Mouse (Mus musculus): ENCODE measurements around the gene Nfia.

The Nfia gene

GRCm38 (mm10) chr4:97868938-97869440, 96.5 kb downstream of the Nfia start:
- DNase-seq (ENCODE audit: low spot score in 2 of 2) = peak; percentile 94 to 96

GRCm38 (mm10) chr4:97869451-97869850, 96.9 kb downstream of the Nfia start:
- DNase-seq (ENCODE audit: low spot score in 2 of 2) = no peak

- DNase-seq (ENCODE audit: low spot score in 2 of 2) = no peak
Measured at GRCm38 (mm10) chr4:97871770-97872439, 99.4 kb downstream of the Nfia start.

GRCm38 (mm10) chr4:97874916-97875315, 102.4 kb downstream of the Nfia start:
- no peak for DNase-seq (ENCODE audit: low spot score in 2 of 2)

GRCm38 (mm10) chr4:97875901-97876300, 103.4 kb downstream of the Nfia start:
- DNase-seq (ENCODE audit: low spot score in 2 of 2) = no peak

- DNase-seq (ENCODE audit: low spot score in 2 of 2) = no peak
Measured at GRCm38 (mm10) chr4:97879696-97880095, 107.2 kb downstream of the Nfia start.

- DNase-seq (ENCODE audit: low spot score in 2 of 2) = no peak
Measured at GRCm38 (mm10) chr4:97880120-97881055, 107.9 kb downstream of the Nfia start.

- no peak for DNase-seq (ENCODE audit: low spot score in 2 of 2)
Measured at GRCm38 (mm10) chr4:97885574-97885973, 113.0 kb downstream of the Nfia start.

GRCm38 (mm10) chr4:97886220-97886619, 113.7 kb downstream of the Nfia start:
- no peak for DNase-seq (ENCODE audit: low spot score in 2 of 2)

GRCm38 (mm10) chr4:97887228-97887627, 114.7 kb downstream of the Nfia start:
- no peak for DNase-seq (ENCODE audit: low spot score in 2 of 2)

GRCm38 (mm10) chr4:97891063-97891462, 118.5 kb downstream of the Nfia start:
- DNase-seq (ENCODE audit: low spot score in 2 of 2) = no peak

GRCm38 (mm10) chr4:97891611-97892010, 119.1 kb downstream of the Nfia start:
- no peak for DNase-seq (ENCODE audit: low spot score in 2 of 2)

GRCm38 (mm10) chr4:97893915-97894884, 121.7 kb downstream of the Nfia start:
- DNase-seq (ENCODE audit: low spot score in 2 of 2) = no peak

- no peak for DNase-seq (ENCODE audit: low spot score in 2 of 2)
Measured at GRCm38 (mm10) chr4:97895940-97896339, 123.4 kb downstream of the Nfia start.

GRCm38 (mm10) chr4:97900256-97900944, 127.9 kb downstream of the Nfia start:
- DNase-seq (ENCODE audit: low spot score in 2 of 2) = no peak

GRCm38 (mm10) chr4:97905826-97906225, 133.3 kb downstream of the Nfia start:
- DNase-seq (ENCODE audit: low spot score in 2 of 2) = no peak

- no peak for DNase-seq (ENCODE audit: low spot score in 2 of 2)
Measured at GRCm38 (mm10) chr4:97908576-97909147, 136.1 kb downstream of the Nfia start.

- no peak for DNase-seq (ENCODE audit: low spot score in 2 of 2)
Measured at GRCm38 (mm10) chr4:97910115-97910776, 137.7 kb downstream of the Nfia start.

- DNase-seq (ENCODE audit: low spot score in 2 of 2) = peak; percentile 39 to 42
Measured at GRCm38 (mm10) chr4:97910777-97911580, 138.4 kb downstream of the Nfia start.
